Mouse (Mus musculus): ENCODE data around the gene Syce1.
"Not testable (repeated sequence)": the region's sequence is repeated elsewhere in the genome, so short reads cannot be mapped to it uniquely, and the experiment has no call there.

Syce1 gene

GRCm38 (mm10) chr7:140793541-140793940 lies 5.9 kb upstream of the Syce1 start:
- in situ Hi-C loops (cut with MboI; ENCODE audit: low pct_unique_long_range_greater_than_20kb in 1 of 2, low sequenced_read_pairs in 2 of 2, unreplicated experiment in 1 of 2), result loop anchor here in 1 of 2 experiments (10.0 kb wide), 1 partner anchor 599 kb away; no protein-coding TSS in a partner anchor

GRCm38 (mm10) chr7:140788053-140788435 lies 392 bp upstream of the Syce1 start:
- in situ Hi-C loops (cut with MboI; ENCODE audit: low pct_unique_long_range_greater_than_20kb in 1 of 2, low sequenced_read_pairs in 2 of 2, unreplicated experiment in 1 of 2), result no loop called here

GRCm38 (mm10) chr7:140780548-140780947 lies 7.1 kb downstream of the Syce1 start:
- in situ Hi-C loops (cut with MboI; ENCODE audit: low pct_unique_long_range_greater_than_20kb in 1 of 2, low sequenced_read_pairs in 2 of 2, unreplicated experiment in 1 of 2), result no loop called here

- in situ Hi-C loops (cut with MboI; ENCODE audit: low pct_unique_long_range_greater_than_20kb in 1 of 2, low sequenced_read_pairs in 2 of 2, unreplicated experiment in 1 of 2), result no loop called here
These were observed 21.5 kb downstream of the Syce1 start for GRCm38 (mm10) chr7:140765888-140766739.

GRCm38 (mm10) chr7:140765391-140765790 lies 22.3 kb downstream of the Syce1 start:
- in situ Hi-C loops (cut with MboI; ENCODE audit: low pct_unique_long_range_greater_than_20kb in 1 of 2, low sequenced_read_pairs in 2 of 2, unreplicated experiment in 1 of 2), result not testable (repeated sequence)

- in situ Hi-C loops (cut with MboI; ENCODE audit: low pct_unique_long_range_greater_than_20kb in 1 of 2, low sequenced_read_pairs in 2 of 2, unreplicated experiment in 1 of 2), result no loop called here
These were observed 24.1 kb downstream of the Syce1 start, which contains the start of gene Cyp2e1 for GRCm38 (mm10) chr7:140763447-140764020. Gene Cyp2e1 (plus strand): TSS chr7:140763739.

- in situ Hi-C loops (cut with MboI; ENCODE audit: low pct_unique_long_range_greater_than_20kb in 1 of 2, low sequenced_read_pairs in 2 of 2, unreplicated experiment in 1 of 2), result no loop called here
These were observed 27.0 kb downstream of the Syce1 start for GRCm38 (mm10) chr7:140760647-140761046.

- in situ Hi-C loops (cut with MboI; ENCODE audit: low pct_unique_long_range_greater_than_20kb in 1 of 2, low sequenced_read_pairs in 2 of 2, unreplicated experiment in 1 of 2), result no loop called here
These were observed 31.3 kb downstream of the Syce1 start for GRCm38 (mm10) chr7:140756151-140756854.

- in situ Hi-C loops (cut with MboI; ENCODE audit: low pct_unique_long_range_greater_than_20kb in 1 of 2, low sequenced_read_pairs in 2 of 2, unreplicated experiment in 1 of 2), result no loop called here
These were observed 33.1 kb downstream of the Syce1 start for GRCm38 (mm10) chr7:140754556-140754955.

- in situ Hi-C loops (cut with MboI; ENCODE audit: low pct_unique_long_range_greater_than_20kb in 1 of 2, low sequenced_read_pairs in 2 of 2, unreplicated experiment in 1 of 2), result no loop called here
These were observed 38.9 kb downstream of the Syce1 start for GRCm38 (mm10) chr7:140748827-140749160.

GRCm38 (mm10) chr7:140748116-140748826 lies 39.4 kb downstream of the Syce1 start:
- in situ Hi-C loops (cut with MboI; ENCODE audit: low pct_unique_long_range_greater_than_20kb in 1 of 2, low sequenced_read_pairs in 2 of 2, unreplicated experiment in 1 of 2), result no loop called here

GRCm38 (mm10) chr7:140747402-140747801 lies 40.2 kb downstream of the Syce1 start:
- in situ Hi-C loops (cut with MboI; ENCODE audit: low pct_unique_long_range_greater_than_20kb in 1 of 2, low sequenced_read_pairs in 2 of 2, unreplicated experiment in 1 of 2), result no loop called here

- in situ Hi-C loops (cut with MboI; ENCODE audit: low pct_unique_long_range_greater_than_20kb in 1 of 2, low sequenced_read_pairs in 2 of 2, unreplicated experiment in 1 of 2), result no loop called here
These were observed 54.5 kb downstream of the Syce1 start for GRCm38 (mm10) chr7:140733162-140733561.
